Mouse (Mus musculus) MEL (cell line): ENCODE data around the gene Rnf212. TPM values are rescaled to one million over a fixed set of nuclear protein-coding genes. Genes with fewer than 3 reads are reported as not detected.

Experiments
- DNase-seq: peaks from one replicate; pipeline ENCODE4 v3.0.0; 2011; ENCODE audit warnings: low read depth, low spot score
- H3K27ac ChIP-seq: 2 replicates; pipeline ENCODE4 v1.5.1; 2012; ENCODE audit warnings: low read depth, mild to moderate bottlenecking, control low read depth, low read length, moderate library complexity; ENCODE audit not compliant: control insufficient read depth
- H3K27me3 ChIP-seq, 2 experiments: fragments of 150-350 bp in 1 of 2; sonication (generic) in 1 of 2; 2 replicates each; pipeline ENCODE4 v1.6.1; 2012; ENCODE audit warnings: low read length in 2 of 2, mild to moderate bottlenecking in 2 of 2, improper control_type of control experiment in 1 of 2, moderate library complexity in 1 of 2; ENCODE audit not compliant: insufficient read depth in 2 of 2, control insufficient read depth in 1 of 2
- H3K36me3 ChIP-seq, 2 experiments: 2 replicates each; pipeline ENCODE4 v1.6.1; 2012 to 2014; ENCODE audit warnings: low read length in 2 of 2, improper control_type of control experiment in 1 of 2, inconsistent platforms in 1 of 2, mild to moderate bottlenecking in 1 of 2; ENCODE audit not compliant: insufficient read depth in 2 of 2, control insufficient read depth in 1 of 2
- H3K4me1 ChIP-seq, 2 experiments: fragments of 150-350 bp in 1 of 2; sonication (generic) in 1 of 2; 2 replicates each; pipeline ENCODE4 v1.6.1; 2012; ENCODE audit warnings: low read length in 2 of 2, improper control_type of control experiment in 1 of 2, mild to moderate bottlenecking in 1 of 2; ENCODE audit not compliant: insufficient read depth in 2 of 2, control insufficient read depth in 1 of 2
- H3K4me3 ChIP-seq, 2 experiments: fragments of 150-350 bp in 1 of 2; sonication (generic) in 1 of 2; 2 replicates each; pipeline ENCODE4 v1.5.1; 2012; ENCODE audit warnings: low read depth in 2 of 2, low read length in 2 of 2, mild to moderate bottlenecking in 2 of 2, moderate library complexity in 2 of 2, control low read depth in 1 of 2, improper control_type of control experiment in 1 of 2; ENCODE audit not compliant: control insufficient read depth in 1 of 2, insufficient read depth in 1 of 2
- H3K79me2 ChIP-seq: 2 replicates; pipeline ENCODE4 v1.6.1; 2012; ENCODE audit warnings: mild to moderate bottlenecking, low read length, moderate library complexity; ENCODE audit not compliant: control insufficient read depth, poor library complexity, insufficient read depth
- H3K9ac ChIP-seq: 2 replicates; pipeline ENCODE4 v1.6.1; 2012; ENCODE audit warnings: low read depth, mild to moderate bottlenecking, control low read depth, low read length, moderate library complexity; ENCODE audit not compliant: control insufficient read depth, poor library complexity, severe bottlenecking
- H3K9me3 ChIP-seq: fragments of 150-350 bp; sonication (generic); replicated peaks from 2 replicates; pipeline ENCODE4 v1.6.1; 2012; ENCODE audit warnings: mild to moderate bottlenecking, low read length, improper control_type of control experiment, moderate library complexity; ENCODE audit not compliant: insufficient read depth
- CHD2 ChIP-seq: IDR thresholded peaks from 2 replicates; pipeline ENCODE4 v1.6.1; 2011; ENCODE audit warnings: low read length, improper control_type of control experiment
- CTCF ChIP-seq, 3 experiments: IDR thresholded peaks in 2 of 3; conservative IDR thresholded peaks in 1 of 3; 2 replicates each; pipeline ENCODE4 v1.5.1; 2011 to 2012; ENCODE audit warnings: low read length in 3 of 3, low read depth in 2 of 3, mild to moderate bottlenecking in 2 of 3, improper control_type of control experiment in 1 of 3, inconsistent platforms in 1 of 3, mixed read lengths in 1 of 3, moderate library complexity in 1 of 3; ENCODE audit not compliant: control insufficient read depth in 1 of 3, insufficient read depth in 1 of 3, poor library complexity in 1 of 3, severe bottlenecking in 1 of 3
- ELF1 ChIP-seq: IDR thresholded peaks from 2 replicates; pipeline ENCODE4 v1.6.1; 2014; ENCODE audit warnings: low read depth, mild to moderate bottlenecking, inconsistent platforms, low read length, improper control_type of control experiment, moderate library complexity
- KAT2A ChIP-seq: conservative IDR thresholded peaks from 2 replicates; pipeline ENCODE4 v1.6.1; 2012; ENCODE audit warnings: low read depth, low read length, improper control_type of control experiment, inconsistent platforms
- MAFK ChIP-seq: IDR thresholded peaks from 2 replicates; pipeline ENCODE4 v1.6.1; 2011; ENCODE audit warnings: low read depth, mild to moderate bottlenecking, low read length, improper control_type of control experiment, borderline replicate concordance
- MAX ChIP-seq: IDR thresholded peaks from 2 replicates; pipeline ENCODE4 v1.6.1; 2011; ENCODE audit warnings: low read length, improper control_type of control experiment
- MAZ ChIP-seq: IDR thresholded peaks from 2 replicates; pipeline ENCODE4 v1.6.1; 2012; ENCODE audit warnings: low read depth, mild to moderate bottlenecking, inconsistent platforms, low read length, improper control_type of control experiment
- MEF2A ChIP-seq: IDR thresholded peaks from 2 replicates; pipeline ENCODE4 v1.6.1; 2014; ENCODE audit warnings: low read depth, mild to moderate bottlenecking, inconsistent platforms, low read length, improper control_type of control experiment; ENCODE audit not compliant: poor library complexity, insufficient replicate concordance, severe bottlenecking; ENCODE audit errors: extremely low read depth
- MYC ChIP-seq: IDR thresholded peaks from 2 replicates; pipeline ENCODE4 v1.6.1; 2011; ENCODE audit warnings: low read depth, mild to moderate bottlenecking, low read length, improper control_type of control experiment, moderate library complexity
- NELFE ChIP-seq: IDR thresholded peaks from 2 replicates; pipeline ENCODE4 v1.6.1; 2011; ENCODE audit warnings: low read depth, low read length, improper control_type of control experiment
- NRF1 ChIP-seq: IDR thresholded peaks from 2 replicates; pipeline ENCODE4 v1.6.1; 2014; ENCODE audit warnings: low read depth, mild to moderate bottlenecking, inconsistent platforms, low read length, improper control_type of control experiment, moderate library complexity; ENCODE audit not compliant: poor library complexity, insufficient read depth, severe bottlenecking
- POLR2A ChIP-seq, 2 experiments: IDR thresholded peaks; 2 replicates each; pipeline ENCODE4 v1.6.1; 2011 to 2012; ENCODE audit warnings: low read length in 2 of 2, mild to moderate bottlenecking in 2 of 2, control low read depth in 1 of 2, improper control_type of control experiment in 1 of 2, low read depth in 1 of 2, moderate library complexity in 1 of 2; ENCODE audit not compliant: control insufficient read depth in 1 of 2, insufficient read depth in 1 of 2, poor library complexity in 1 of 2
- POLR2AphosphoS5 ChIP-seq: IDR thresholded peaks from 2 replicates; pipeline ENCODE4 v1.6.1; 2012; ENCODE audit warnings: low read depth, borderline replicate concordance, mild to moderate bottlenecking, inconsistent platforms, low read length, moderate library complexity, mixed read lengths
- RAD21 ChIP-seq: IDR thresholded peaks from 2 replicates; pipeline ENCODE4 v1.6.1; 2011; ENCODE audit warnings: mild to moderate bottlenecking, low read depth, low read length, improper control_type of control experiment
- TAL1 ChIP-seq: IDR thresholded peaks from 2 replicates; pipeline ENCODE4 v1.6.1; 2012; ENCODE audit warnings: mild to moderate bottlenecking, inconsistent platforms, low read length, moderate library complexity, mixed read lengths
- TBP ChIP-seq: IDR thresholded peaks from 2 replicates; pipeline ENCODE4 v1.8.0; 2011; ENCODE audit warnings: low read depth, low read length, improper control_type of control experiment
- UBTF ChIP-seq: IDR thresholded peaks from 2 replicates; pipeline ENCODE4 v1.6.1; 2012; ENCODE audit warnings: low read depth, mild to moderate bottlenecking, inconsistent platforms, low read length, improper control_type of control experiment, moderate library complexity, borderline replicate concordance; ENCODE audit not compliant: insufficient read depth
- USF2 ChIP-seq, 2 experiments: IDR thresholded peaks; 2 replicates each; pipeline ENCODE4 v1.6.1; 2011 to 2012; ENCODE audit warnings: improper control_type of control experiment in 2 of 2, low read length in 2 of 2, borderline replicate concordance in 1 of 2, inconsistent platforms in 1 of 2, low read depth in 1 of 2, mild to moderate bottlenecking in 1 of 2; ENCODE audit not compliant: insufficient read depth in 1 of 2
- ZKSCAN1 ChIP-seq: IDR thresholded peaks from 2 replicates; pipeline ENCODE4 v1.6.1; 2012; ENCODE audit warnings: low read depth, mild to moderate bottlenecking, inconsistent platforms, low read length, improper control_type of control experiment, moderate library complexity
- ZMIZ1 ChIP-seq: IDR thresholded peaks from 2 replicates; pipeline ENCODE4 v1.6.1; 2012; ENCODE audit warnings: low read depth, mild to moderate bottlenecking, inconsistent platforms, low read length, improper control_type of control experiment, moderate library complexity
- ZNF384 ChIP-seq: IDR thresholded peaks from 2 replicates; pipeline ENCODE4 v1.6.1; 2012; ENCODE audit warnings: low read depth, mild to moderate bottlenecking, inconsistent platforms, low read length, improper control_type of control experiment
- polyA plus RNA-seq, 2 experiments: library from polyadenylated mRNA; stranded (reverse) in 1 of 2; unstranded in 1 of 2; fragments of >175 nt in 1 of 2; fragments of >200 nt in 1 of 2; gene quantifications; 2 replicates each; pipeline versions ENCODE4 v1.2.1 to v1.2.4; 2012; ENCODE audit warnings: low replicate concordance in 2 of 2, low read depth in 1 of 2; ENCODE audit not compliant: insufficient read length in 2 of 2, insufficient read depth in 1 of 2, missing spikeins in 1 of 2
- total RNA-seq: library from RNA; depleted of rRNA; stranded (reverse); fragments of 300-350 nt; gene quantifications from 2 replicates; pipeline ENCODE4 v1.2.3, GENCODE M21; 2012

Gene Rnf212
- total and polyA plus RNA-seq, 3 experiments, result 0.46 to 0.58 TPM; not detected in 1

DNA sequence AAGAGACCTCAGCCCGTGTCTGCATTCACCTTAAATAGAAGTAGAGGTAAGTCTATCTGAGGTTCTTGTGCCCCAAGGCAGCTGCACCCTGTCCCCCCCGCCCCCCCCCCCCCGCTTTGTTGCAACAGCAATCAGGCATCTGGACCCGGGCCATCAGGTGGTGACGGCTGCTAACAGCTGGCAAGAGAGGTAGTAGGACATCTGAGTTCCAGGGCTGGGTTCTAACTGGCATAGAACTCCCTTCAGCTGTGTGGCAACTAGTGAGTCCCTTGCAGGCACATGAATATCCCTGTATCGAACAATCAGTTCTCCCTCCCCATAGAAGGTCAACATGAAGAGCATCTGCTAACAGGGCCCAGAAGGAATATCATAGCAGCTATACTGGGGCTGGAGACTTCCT lies 62.8 kb downstream of the Rnf212 start:
- TF ChIP-seq USF2 (IDR thresholded peaks at IDR 0.05; ENCODE audit: borderline replicate concordance in 1 of 2, insufficient read depth in 1 of 2, low read depth in 1 of 2, low read length in 2 of 2), result no peak
- no peak for TF ChIP-seq CTCF (IDR thresholded peaks at IDR 0.05 in 2 of 3, conservative IDR thresholded peaks at IDR 0.05 in 1 of 3; ENCODE audit: control insufficient read depth in 1 of 3, insufficient read depth in 1 of 3, low read depth in 2 of 3, low read length in 3 of 3, poor library complexity in 1 of 3, severe bottlenecking in 1 of 3)
- no peak for TF ChIP-seq UBTF
- no peak for TF ChIP-seq ELF1
- TF ChIP-seq ZMIZ1, result no peak
- no peak for TF ChIP-seq ZKSCAN1
- no peak for TF ChIP-seq MAX
- no peak for TF ChIP-seq TAL1
- TF ChIP-seq POLR2AphosphoS5, result no peak
- TF ChIP-seq MAZ, result no peak
- TF ChIP-seq MEF2A, result no peak
- no peak for TF ChIP-seq MYC
- H3K9ac ChIP-seq, result no peak overlapping the region
- no peaks in the 10 kb centered on the region for H3K36me3 ChIP-seq
- no peaks in the 10 kb centered on the region for H3K4me1 ChIP-seq
- no peaks in the 10 kb centered on the region for H3K27me3 ChIP-seq
- no peak overlapping the region for H3K4me3 ChIP-seq
- H3K79me2 ChIP-seq, result no peaks in the 10 kb centered on the region
- no peaks in the 10 kb centered on the region for H3K9me3 ChIP-seq
- H3K27ac ChIP-seq, result no peak overlapping the region
- DNase-seq, result no peak

DNA sequence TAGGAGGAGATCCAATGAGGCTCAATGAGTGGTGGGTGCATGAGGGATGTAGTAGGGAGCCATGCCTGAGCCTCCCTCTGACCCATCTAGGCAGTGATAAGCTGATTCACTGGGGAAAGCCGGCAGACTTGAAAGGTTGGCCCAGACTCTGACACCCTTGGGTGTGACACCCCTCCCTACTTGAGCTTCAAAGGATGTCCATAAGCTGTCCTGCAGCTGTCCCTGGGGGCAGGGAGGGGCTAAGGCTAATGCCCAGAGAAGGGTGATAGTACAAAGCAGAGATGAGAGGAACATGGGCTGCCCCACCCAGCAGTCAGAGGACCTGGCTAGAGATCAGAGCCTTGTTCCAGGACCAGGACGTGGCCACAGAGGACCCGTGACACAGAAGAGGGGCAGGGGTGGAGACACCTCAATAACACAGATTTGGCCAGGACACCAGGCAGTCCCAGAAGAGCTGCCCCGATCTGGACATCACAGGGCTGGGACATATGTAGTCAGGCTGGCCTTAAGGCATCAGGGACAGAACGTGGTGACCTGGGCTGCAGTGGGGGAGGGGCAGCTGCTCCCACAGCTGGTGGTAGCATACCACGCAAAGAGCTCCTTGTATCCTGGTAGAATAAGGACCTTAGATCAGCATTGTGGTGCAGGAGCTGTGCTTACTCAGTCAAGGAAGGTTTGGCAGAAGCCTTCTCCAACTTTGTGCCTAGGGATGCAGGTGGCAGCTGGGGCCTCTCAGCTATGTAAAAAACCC lies 65.6 kb downstream of the Rnf212 start:
- no peak for DNase-seq
- no peak overlapping the region for H3K4me3 ChIP-seq
- TF ChIP-seq MAFK (no peak), KAT2A (no peak), ZNF384 (no peak), ELF1 (no peak), TBP (no peak), POLR2A (IDR thresholded peaks at IDR 0.05; ENCODE audit: control insufficient read depth in 1 of 2, insufficient read depth in 1 of 2, low read depth in 1 of 2, low read length in 2 of 2, poor library complexity in 1 of 2) (no peak), MAX (no peak), NELFE (no peak), CHD2 (no peak), USF2 (IDR thresholded peaks at IDR 0.05; ENCODE audit: borderline replicate concordance in 1 of 2, insufficient read depth in 1 of 2, low read depth in 1 of 2, low read length in 2 of 2) (no peak), RAD21 (no peak), NRF1 (no peak)
- TF ChIP-seq, all 39 proteins: peak for 0
- H3K9me3 ChIP-seq, result no peaks in the 10 kb centered on the region
- H3K9ac ChIP-seq, result no peak overlapping the region
- H3K36me3 ChIP-seq, result no peaks in the 10 kb centered on the region; a peak in 1 of 4 replicates
- H3K4me1 ChIP-seq, result no peaks in the 10 kb centered on the region
- H3K79me2 ChIP-seq, result no peaks in the 10 kb centered on the region
- H3K27ac ChIP-seq, result no peak overlapping the region
- H3K27me3 ChIP-seq, result no peaks in the 10 kb centered on the region
